Mouse (Mus musculus): ENCODE results near the gene Rpn1.

GRCm38 (mm10) chr6:88138485-88138884 lies 54.2 kb downstream of the Rpn1 start:
- TF ChIP-seq CTCF (IDR thresholded peaks at IDR 0.05; ENCODE audit: control insufficient read depth, insufficient read depth, insufficient read length) (no peak), MAX (IDR thresholded peaks at IDR 0.05) (no peak), CEBPB (IDR thresholded peaks at IDR 0.05; ENCODE audit: low read depth) (no peak), USF1 (IDR thresholded peaks at IDR 0.05; ENCODE audit: low read depth) (no peak), MYOD1 (IDR thresholded peaks at IDR 0.05; ENCODE audit: control insufficient read depth, insufficient read length, low read depth) (no peak)
